Mouse (Mus musculus) spleen, postnatal 36 days (tissue): Measurements from ENCODE around the gene Adm2.

Experiments used
- DNase-seq, 2 experiments: peaks; one replicate each; pipeline ENCODE4 v3.0.0; 2022; ENCODE audit warnings: low spot score in 2 of 2, mixed read lengths in 1 of 2

Adm2 gene

GRCm38 (mm10) chr15:89322670-89323522 is at the start of gene Adm2:
Adm2 (plus strand) TSS chr15:89322720.
- DNase-seq: no peak

DNA sequence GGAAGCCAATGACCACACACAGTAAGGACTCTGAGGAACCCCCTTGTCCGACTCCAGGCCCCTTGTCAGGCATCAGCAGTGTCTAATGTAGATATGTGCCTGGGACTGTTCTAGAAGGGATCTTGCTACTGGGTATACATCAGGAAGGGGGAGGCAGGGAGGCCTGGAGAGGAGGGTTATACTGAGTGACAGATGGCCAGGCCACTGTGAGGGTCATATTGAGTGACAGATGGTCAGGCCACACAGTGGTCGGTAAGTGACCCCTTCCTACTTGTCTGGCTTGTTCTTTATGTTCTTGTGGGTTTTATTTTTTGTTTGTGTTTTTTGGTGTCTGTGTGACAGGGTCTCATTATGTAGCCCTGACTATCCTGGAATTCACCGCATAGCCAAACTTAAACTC is 47.0 kb upstream of the Adm2 start:
- DNase-seq: no peak

DNA sequence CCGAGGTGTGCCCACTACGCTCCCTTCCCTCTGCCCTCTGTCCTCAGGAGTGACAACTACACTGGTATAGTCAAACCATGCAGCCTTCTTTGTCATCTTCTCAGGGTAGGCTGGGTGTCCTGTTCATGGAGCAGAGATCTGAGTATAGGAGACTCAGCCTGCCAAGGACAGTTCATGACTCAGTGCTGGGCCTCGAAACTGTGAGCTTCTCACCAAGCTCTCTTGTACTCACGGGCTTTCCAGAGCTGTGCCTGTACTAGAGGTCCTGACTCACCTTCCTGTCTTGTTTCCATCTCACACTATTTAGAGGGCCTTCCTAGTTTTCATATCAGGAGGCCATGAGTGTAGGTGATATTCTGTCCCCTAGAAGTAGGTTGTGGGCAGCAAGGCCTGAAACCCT is 45.2 kb upstream of the Adm2 start:
- DNase-seq: no peak

GRCm38 (mm10) chr15:89282546-89282945 is 40.0 kb upstream of the Adm2 start:
- DNase-seq: no peak

DNA sequence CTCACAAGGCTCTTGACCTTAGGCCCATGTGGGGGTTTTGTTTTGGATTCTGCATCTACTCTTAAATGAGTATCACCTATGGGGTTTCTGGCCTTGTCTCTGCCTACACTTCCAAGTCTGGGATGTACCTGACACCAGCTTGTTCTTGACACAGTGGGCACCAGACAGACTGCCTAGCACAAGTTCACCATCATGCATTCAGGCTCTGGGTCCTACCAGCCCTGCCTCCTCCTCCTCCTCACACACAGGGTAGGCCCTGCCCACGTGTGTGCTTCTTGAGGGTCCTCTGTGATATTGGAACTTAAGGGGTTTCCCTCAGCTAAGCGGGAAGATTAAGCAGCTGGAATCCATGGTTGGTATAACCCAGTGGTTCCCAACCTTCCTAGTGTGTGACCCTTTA is 38.4 kb upstream of the Adm2 start:
- no peak for DNase-seq

DNA sequence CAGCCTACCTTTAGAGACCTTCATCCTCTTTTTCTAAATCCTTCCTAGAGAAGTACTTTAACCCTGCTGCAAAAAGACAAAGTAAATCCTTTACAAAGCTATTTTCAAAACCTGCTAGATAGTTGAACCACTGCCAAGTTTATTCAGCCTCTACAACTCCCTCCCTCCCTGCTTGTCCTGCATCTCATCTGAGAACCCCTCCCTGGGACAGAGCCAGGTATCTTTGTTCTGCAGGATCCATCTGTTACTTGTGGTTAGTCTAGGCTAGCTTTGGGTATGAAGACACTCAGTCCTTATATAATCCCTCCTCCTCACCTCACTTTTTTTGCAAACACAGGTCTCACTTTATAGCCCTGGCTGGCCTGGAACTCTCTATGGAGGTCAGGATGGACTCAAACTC is 37.5 kb upstream of the Adm2 start:
- DNase-seq: no peak

DNA sequence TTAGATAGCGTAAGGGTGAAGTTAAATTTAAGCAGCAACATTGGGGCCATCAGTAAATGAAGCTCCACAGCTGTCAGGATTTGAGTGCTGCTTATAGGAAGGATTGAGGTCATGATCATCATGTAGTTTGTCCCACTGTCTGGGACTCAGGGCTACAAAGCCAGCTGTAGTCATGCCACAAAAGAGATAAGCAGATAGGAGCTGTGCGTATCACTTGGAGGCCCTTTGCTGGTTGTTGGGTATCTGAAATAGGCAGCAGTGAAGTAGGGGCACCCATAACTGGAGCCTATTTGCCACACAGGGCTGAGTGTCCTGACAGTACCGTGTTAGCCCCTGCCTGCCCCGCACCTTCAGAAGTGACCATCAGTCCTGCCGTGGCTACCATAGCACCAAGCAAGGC is 37.0 kb upstream of the Adm2 start:
- DNase-seq: no peak

GRCm38 (mm10) chr15:89286114-89286513 is 36.4 kb upstream of the Adm2 start:
- no peak for DNase-seq

DNA sequence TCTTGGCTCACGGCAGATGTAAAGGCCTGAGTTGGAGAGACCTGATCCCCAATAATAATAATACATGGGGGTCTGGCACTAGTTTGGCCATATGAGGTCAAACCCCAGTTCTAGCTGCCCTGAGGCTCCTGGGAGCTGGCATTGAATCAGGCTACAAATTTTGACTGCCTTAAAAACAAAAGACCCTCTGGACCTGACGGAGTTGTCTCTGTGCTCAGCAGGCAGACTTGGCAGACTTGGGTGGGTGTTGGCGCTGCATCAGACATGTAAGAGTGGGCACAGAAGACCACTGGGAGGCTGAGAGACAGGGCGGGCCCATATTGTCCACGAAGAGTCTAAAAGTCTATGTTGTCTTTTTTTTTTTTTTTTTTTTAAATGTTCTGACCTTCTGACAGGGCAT is 35.9 kb upstream of the Adm2 start:
- no peak for DNase-seq

- DNase-seq: no peak
Observed at GRCm38 (mm10) chr15:89288227-89288767, 34.2 kb upstream of the Adm2 start.

- DNase-seq: no peak
Observed at GRCm38 (mm10) chr15:89289455-89289854, 33.1 kb upstream of the Adm2 start.

DNA sequence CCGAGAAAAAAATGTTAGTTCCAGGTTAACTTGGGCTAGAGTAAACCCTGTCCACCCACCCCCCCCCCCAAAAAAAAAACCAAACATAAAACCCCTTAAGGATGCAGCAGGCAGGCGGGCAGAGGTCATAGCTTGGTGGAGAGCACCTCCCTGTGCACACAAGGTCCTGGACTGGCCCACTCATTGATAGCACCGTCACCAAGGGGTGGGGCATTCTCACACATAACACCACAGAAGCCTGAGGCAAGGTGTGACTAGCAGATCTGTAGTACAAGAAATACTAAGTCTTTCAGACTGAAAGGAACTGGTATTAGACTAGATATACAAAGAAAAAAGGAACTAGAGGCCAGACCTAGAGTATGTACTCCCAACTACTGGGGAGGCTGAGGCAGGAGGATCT is 31.0 kb upstream of the Adm2 start:
- DNase-seq: no peak

DNA sequence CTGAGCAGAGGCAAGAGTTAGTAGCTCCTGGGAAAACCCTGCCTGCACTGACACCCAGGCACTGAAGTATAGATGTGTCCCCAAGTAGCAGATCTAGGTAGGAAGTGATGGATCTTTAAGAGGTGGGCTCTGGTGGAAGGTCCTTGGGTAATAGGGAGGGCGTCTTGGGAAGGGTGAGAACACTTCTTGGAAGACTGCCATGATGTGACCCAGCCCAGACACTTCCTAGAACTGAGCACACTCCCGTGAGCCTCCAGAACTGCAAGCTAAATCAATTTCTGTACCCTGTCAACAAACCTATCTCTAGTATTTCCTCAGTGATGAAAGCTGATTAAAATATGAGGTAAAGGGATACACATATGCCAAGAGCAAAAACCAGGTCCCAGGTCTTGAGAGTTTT is 29.7 kb upstream of the Adm2 start:
- DNase-seq: no peak

- DNase-seq: no peak
Observed at GRCm38 (mm10) chr15:89293778-89294177, 28.7 kb upstream of the Adm2 start.

- DNase-seq: no peak
Observed at GRCm38 (mm10) chr15:89295580-89296165, 26.8 kb upstream of the Adm2 start.

- no peak for DNase-seq
Observed at GRCm38 (mm10) chr15:89296465-89296864, 26.1 kb upstream of the Adm2 start.

DNA sequence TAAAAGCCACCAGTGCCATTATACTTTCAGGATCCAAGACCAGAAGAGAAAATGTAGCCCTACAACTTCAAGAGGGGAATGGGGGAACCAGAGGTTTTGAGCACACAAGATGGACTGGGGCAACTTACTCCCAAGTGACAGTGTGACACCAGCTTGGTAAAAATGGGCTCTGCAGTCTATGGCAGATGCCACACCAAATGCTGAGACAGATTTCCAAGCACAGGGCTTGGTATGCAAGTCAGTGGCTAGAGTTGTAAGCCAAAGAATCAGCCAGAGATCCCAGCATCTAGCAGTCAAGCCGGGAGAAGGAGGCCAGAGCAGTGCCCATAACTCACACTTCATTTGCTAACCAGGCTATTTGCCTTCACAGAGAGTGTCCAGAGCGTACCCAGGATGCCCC is 24.8 kb upstream of the Adm2 start:
- no peak for DNase-seq

DNA sequence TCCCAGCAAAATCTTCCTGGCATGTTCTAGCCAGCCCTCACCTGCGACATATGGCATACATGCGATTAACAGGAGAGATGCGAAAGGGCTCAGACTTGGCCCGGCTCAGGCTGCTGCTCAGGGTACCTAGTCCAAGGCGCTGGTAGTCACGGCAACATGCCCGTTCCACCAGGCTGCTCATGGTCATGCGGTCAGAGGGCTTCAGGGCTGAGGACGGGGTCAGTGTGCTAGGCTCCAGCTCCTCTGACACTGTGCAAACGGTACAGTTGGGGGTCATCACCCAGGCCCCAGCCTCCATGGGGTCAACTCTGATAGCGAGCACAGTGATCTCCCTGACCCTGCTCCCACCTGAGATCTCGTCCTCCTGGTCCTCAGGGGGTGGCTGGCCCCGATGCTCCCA is 22.3 kb upstream of the Adm2 start:
- DNase-seq: no peak

- no peak for DNase-seq
Observed at GRCm38 (mm10) chr15:89300600-89300999, 21.9 kb upstream of the Adm2 start.

GRCm38 (mm10) chr15:89305966-89306365 is 16.6 kb upstream of the Adm2 start:
- DNase-seq: no peak

DNA sequence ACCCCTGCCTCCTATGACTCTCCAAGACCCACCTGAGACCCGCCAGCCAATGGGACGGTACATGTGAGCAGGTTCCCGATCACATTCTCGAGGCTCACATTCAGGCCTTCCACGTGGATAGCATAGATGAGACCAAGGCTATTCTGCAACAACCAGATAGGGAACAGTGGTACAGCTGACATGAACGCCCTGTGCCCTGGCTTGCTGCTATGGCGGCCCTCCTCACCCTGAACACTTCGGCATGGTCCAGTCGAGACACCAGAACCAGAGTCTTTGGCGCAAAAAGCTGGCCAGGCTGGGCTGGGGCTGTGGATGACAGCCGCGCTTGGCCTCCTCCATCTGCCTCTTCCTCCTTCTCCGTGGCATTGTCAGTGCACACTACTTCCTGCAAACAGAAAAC is 15.1 kb upstream of the Adm2 start:
- DNase-seq: no peak

DNA sequence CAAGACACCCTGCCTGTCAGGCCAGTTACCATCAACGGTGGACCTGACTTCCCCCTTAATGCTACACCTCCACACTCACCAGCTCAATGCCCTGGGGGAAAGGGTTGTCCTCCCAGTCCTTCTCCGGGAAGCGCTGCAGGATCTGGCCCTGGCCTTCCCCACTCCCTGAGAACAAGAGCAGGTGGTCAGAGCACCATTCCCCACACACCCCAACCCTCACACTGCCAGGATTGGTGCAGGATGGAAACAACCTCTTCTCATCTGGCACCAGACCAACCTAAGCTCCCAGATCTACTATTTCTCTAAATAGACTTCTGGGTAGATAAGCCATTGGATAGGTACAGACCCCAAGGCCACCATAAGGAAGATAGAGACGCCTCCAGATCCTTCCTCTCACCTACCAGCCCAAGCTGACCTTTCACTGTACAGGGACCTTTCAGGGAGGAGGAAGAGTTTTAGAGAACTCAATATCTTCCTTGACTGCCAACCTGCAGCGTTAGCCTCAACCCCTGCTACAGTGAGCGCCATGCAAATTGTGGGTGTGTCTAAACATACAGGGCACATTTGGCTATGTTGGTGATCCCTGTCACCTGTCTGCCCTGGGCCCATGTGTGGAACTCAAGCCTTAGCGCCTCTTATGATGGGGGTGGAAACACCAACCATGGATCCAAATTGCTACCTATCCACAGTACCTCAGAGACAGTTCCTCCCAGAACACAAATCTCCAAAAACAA is 13.9 kb upstream of the Adm2 start:
- peak; percentile 50 to 52 for DNase-seq
